Mouse (Mus musculus): ENCODE results near the gene Uaca. TPM values are rescaled to one million over a fixed set of nuclear protein-coding genes. Genes with fewer than 3 reads are reported as not detected.

Gene Uaca
- polyA plus RNA-seq, 1 experiment = 9.0 TPM

- Histone ChIP-seq H3K4me3 (ENCODE audit: insufficient read depth, low read length) (no peak overlapping the region), H3K4me1 (ENCODE audit: control insufficient read depth, insufficient read depth, low read length) (no peaks in the 10 kb centered on the region; the same call in 1 of the 2 replicates), H3K27ac (ENCODE audit: insufficient read depth, low read length) (no peak overlapping the region)
- TF ChIP-seq CTCF (IDR thresholded peaks at IDR 0.05; ENCODE audit: extremely low read depth, insufficient read depth, low read length) = no peak
- no peak for TF ChIP-seq POLR2A (IDR thresholded peaks at IDR 0.05; ENCODE audit: extremely low read depth, insufficient read depth, low read length)
Measured at GRCm38 (mm10) chr9:60870451-60870850, 76.1 kb downstream of the Uaca start.

GRCm38 (mm10) chr9:60870919-60871503, 76.7 kb downstream of the Uaca start:
- TF ChIP-seq POLR2A (IDR thresholded peaks at IDR 0.05; ENCODE audit: extremely low read depth, insufficient read depth, low read length) = no peak
- no peak for TF ChIP-seq CTCF (IDR thresholded peaks at IDR 0.05; ENCODE audit: extremely low read depth, insufficient read depth, low read length)
- H3K4me1 ChIP-seq (ENCODE audit: control insufficient read depth, insufficient read depth, low read length) = no peaks in the 10 kb centered on the region; the same call in 1 of the 2 replicates
- H3K27ac ChIP-seq (ENCODE audit: insufficient read depth, low read length) = no peak overlapping the region
- H3K4me3 ChIP-seq (ENCODE audit: insufficient read depth, low read length) = no peak overlapping the region

GRCm38 (mm10) chr9:60873257-60874054, 79.1 kb downstream of the Uaca start:
- Histone ChIP-seq H3K4me3 (ENCODE audit: insufficient read depth, low read length) (no peak overlapping the region), H3K4me1 (ENCODE audit: control insufficient read depth, insufficient read depth, low read length) (no peaks in the 10 kb centered on the region; the same call in none of the 2 replicates), H3K27ac (ENCODE audit: insufficient read depth, low read length) (no peak overlapping the region)
- no peak for TF ChIP-seq POLR2A (IDR thresholded peaks at IDR 0.05; ENCODE audit: extremely low read depth, insufficient read depth, low read length)
- TF ChIP-seq CTCF (IDR thresholded peaks at IDR 0.05; ENCODE audit: extremely low read depth, insufficient read depth, low read length) = no peak

- Histone ChIP-seq H3K27ac (ENCODE audit: insufficient read depth, low read length) (no peak overlapping the region), H3K4me1 (ENCODE audit: control insufficient read depth, insufficient read depth, low read length) (no peaks in the 10 kb centered on the region; the same call in none of the 2 replicates), H3K4me3 (ENCODE audit: insufficient read depth, low read length) (no peak overlapping the region)
- TF ChIP-seq CTCF (IDR thresholded peaks at IDR 0.05; ENCODE audit: extremely low read depth, insufficient read depth, low read length) = no peak
- TF ChIP-seq POLR2A (IDR thresholded peaks at IDR 0.05; ENCODE audit: extremely low read depth, insufficient read depth, low read length) = no peak
Measured at GRCm38 (mm10) chr9:60874055-60874392, 79.7 kb downstream of the Uaca start.

GRCm38 (mm10) chr9:60876085-60876484, 81.7 kb downstream of the Uaca start:
- H3K27ac ChIP-seq (ENCODE audit: insufficient read depth, low read length) = no peak overlapping the region
- H3K4me3 ChIP-seq (ENCODE audit: insufficient read depth, low read length) = no peak overlapping the region
- H3K4me1 ChIP-seq (ENCODE audit: control insufficient read depth, insufficient read depth, low read length) = no peaks in the 10 kb centered on the region; the same call in none of the 2 replicates

GRCm38 (mm10) chr9:60876531-60876930, 82.2 kb downstream of the Uaca start:
- no peaks in the 10 kb centered on the region; the same call in none of the 2 replicates for H3K4me1 ChIP-seq (ENCODE audit: control insufficient read depth, insufficient read depth, low read length)
- no peak overlapping the region for H3K4me3 ChIP-seq (ENCODE audit: insufficient read depth, low read length)
- no peak overlapping the region for H3K27ac ChIP-seq (ENCODE audit: insufficient read depth, low read length)
- no peak for TF ChIP-seq POLR2A (IDR thresholded peaks at IDR 0.05; ENCODE audit: extremely low read depth, insufficient read depth, low read length)
- no peak for TF ChIP-seq CTCF (IDR thresholded peaks at IDR 0.05; ENCODE audit: extremely low read depth, insufficient read depth, low read length)

More at GRCm38 (mm10) chr9:60876085-60876484, 81.7 kb downstream of the Uaca start:
- TF ChIP-seq CTCF (IDR thresholded peaks at IDR 0.05; ENCODE audit: extremely low read depth, insufficient read depth, low read length) = no peak
- TF ChIP-seq POLR2A (IDR thresholded peaks at IDR 0.05; ENCODE audit: extremely low read depth, insufficient read depth, low read length) = no peak

GRCm38 (mm10) chr9:60878051-60878557, 83.8 kb downstream of the Uaca start:
- Histone ChIP-seq H3K4me3 (ENCODE audit: insufficient read depth, low read length) (no peak overlapping the region), H3K27ac (ENCODE audit: insufficient read depth, low read length) (no peak overlapping the region), H3K4me1 (ENCODE audit: control insufficient read depth, insufficient read depth, low read length) (no peaks in the 10 kb centered on the region; the same call in none of the 2 replicates)
- no peak for TF ChIP-seq CTCF (IDR thresholded peaks at IDR 0.05; ENCODE audit: extremely low read depth, insufficient read depth, low read length)
- no peak for TF ChIP-seq POLR2A (IDR thresholded peaks at IDR 0.05; ENCODE audit: extremely low read depth, insufficient read depth, low read length)

GRCm38 (mm10) chr9:60878630-60879029, 84.3 kb downstream of the Uaca start:
- Histone ChIP-seq H3K4me3 (ENCODE audit: insufficient read depth, low read length) (no peak overlapping the region), H3K4me1 (ENCODE audit: control insufficient read depth, insufficient read depth, low read length) (no peaks in the 10 kb centered on the region; the same call in none of the 2 replicates), H3K27ac (ENCODE audit: insufficient read depth, low read length) (no peak overlapping the region)
- TF ChIP-seq POLR2A (IDR thresholded peaks at IDR 0.05; ENCODE audit: extremely low read depth, insufficient read depth, low read length) (no peak), CTCF (IDR thresholded peaks at IDR 0.05; ENCODE audit: extremely low read depth, insufficient read depth, low read length) (no peak)

- TF ChIP-seq CTCF (IDR thresholded peaks at IDR 0.05; ENCODE audit: extremely low read depth, insufficient read depth, low read length) (no peak), POLR2A (IDR thresholded peaks at IDR 0.05; ENCODE audit: extremely low read depth, insufficient read depth, low read length) (no peak)
- Histone ChIP-seq H3K27ac (ENCODE audit: insufficient read depth, low read length) (no peak overlapping the region), H3K4me1 (ENCODE audit: control insufficient read depth, insufficient read depth, low read length) (no peaks in the 10 kb centered on the region; the same call in 1 of the 2 replicates), H3K4me3 (ENCODE audit: insufficient read depth, low read length) (no peak overlapping the region)
Measured at GRCm38 (mm10) chr9:60885148-60885547, 90.8 kb downstream of the Uaca start.
